Mouse (Mus musculus): Measurements from ENCODE around the gene Olfr1373.

DNA sequence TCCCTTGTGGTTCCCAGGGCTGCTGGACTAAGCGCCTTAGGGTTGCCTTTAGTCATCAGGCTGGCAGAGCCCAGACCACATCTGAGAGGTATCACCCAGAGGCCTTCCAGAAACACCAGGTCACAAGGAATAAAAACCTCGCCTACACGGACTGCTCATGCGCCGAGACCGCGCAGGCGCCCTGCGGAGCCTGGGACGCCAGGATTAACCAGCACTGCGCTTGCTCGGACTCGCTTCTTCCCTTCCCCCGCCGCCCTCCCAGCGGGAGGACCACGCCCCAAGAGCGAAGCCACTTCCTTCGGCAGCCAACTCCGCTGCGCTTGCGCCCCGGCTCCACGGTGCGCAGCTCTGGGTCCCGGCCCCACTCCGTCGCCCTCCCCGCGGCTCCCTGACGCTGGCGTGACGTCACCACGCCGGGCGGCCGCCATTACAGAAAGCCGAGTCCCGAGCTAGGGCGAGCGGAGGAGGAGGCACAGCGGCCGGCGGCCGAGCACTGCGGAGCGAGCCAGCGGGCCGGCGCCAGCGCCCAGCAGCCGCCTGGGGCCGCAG, 46.9 kb downstream of the Olfr1373 start, which contains the start of gene Ppp2ca:
- TF ChIP-seq POLR2AphosphoS5 (IDR thresholded peaks at IDR 0.05; ENCODE audit: insufficient replicate concordance, low read depth, low read length) (no peak), GATA1 (IDR thresholded peaks at IDR 0.05; ENCODE audit: borderline replicate concordance, low read length) (no peak)
